Mouse (Mus musculus): Measurements from ENCODE around the gene Slc12a8.
A peak's percentile ranks its signal among the peaks of the same experiment; 100 is the strongest.

Gene Slc12a8

GRCm38 (mm10) chr16:33675151-33675847 lies 158.2 kb downstream of the Slc12a8 start:
- DNase-seq (ENCODE audit: low spot score), result no peak

GRCm38 (mm10) chr16:33675848-33676184 lies 158.7 kb downstream of the Slc12a8 start:
- DNase-seq (ENCODE audit: low spot score), result no peak

DNA sequence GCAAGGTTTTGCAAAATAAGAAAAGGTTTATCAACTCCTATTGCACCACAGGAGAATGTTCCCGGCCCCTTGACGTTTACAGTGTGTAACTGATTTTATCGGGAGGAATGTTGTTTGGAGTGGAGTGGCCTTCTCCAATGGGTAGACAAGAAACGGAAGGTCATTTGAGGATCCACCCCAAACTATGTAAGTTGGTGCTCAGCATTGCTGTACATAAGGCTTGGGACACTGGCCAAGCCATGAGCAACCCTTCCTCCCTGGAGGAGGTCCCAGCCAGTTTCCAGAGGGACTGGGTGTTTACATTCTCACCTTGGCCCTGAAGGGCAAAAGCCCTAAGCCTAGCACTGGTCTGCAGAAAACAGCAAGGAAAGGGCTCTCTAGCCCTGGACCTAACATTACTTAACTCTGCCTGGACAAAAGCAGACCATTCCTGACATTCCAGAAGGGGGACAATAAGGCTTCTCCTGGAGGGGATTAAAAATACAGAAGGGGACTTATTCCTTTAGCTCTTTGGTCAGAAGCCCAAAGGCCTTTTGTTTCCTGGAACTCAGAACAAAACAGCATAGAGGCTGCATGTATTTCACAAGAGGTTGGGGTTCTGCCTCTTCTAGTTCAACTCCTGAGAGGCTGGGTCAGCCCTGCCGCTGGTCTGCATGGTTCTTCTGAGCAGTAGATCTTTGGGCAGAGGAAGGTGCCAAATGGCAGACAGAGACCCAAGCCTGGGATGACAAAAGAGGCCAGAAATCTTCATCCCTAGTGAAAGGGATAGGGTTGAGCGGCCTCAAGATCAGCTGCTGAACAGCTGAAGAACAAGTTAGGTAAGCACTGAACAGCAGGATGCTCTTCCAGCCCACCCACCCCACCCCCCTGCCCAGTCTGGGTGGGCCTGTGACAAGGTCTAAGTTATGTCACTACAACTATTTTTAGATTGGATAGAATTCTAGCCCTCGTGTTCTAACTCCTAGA lies 159.5 kb downstream of the Slc12a8 start:
- no peak for DNase-seq (ENCODE audit: low spot score)

DNA sequence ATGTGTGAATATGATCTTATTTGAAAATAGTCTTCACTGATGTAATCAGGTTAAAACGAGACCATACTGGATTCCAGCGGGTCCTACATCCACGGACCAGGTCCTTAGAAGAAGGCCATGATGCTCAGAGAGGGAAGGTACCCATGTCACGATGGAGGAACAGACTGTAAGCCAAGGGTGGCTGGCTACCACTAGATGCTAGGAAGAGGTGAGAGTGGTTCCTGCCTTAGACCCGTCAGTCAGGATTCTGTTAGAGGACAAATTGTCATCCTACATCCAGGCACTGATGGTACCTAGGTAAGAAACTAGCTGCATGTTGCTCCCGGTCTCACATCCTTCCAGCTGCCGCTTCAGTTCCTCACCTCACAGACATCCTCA lies 160.2 kb downstream of the Slc12a8 start:
- DNase-seq (ENCODE audit: low spot score), result no peak

- no peak for DNase-seq (ENCODE audit: low spot score)
Measured at GRCm38 (mm10) chr16:33677901-33678300, 160.8 kb downstream of the Slc12a8 start.

GRCm38 (mm10) chr16:33680271-33680670 lies 163.1 kb downstream of the Slc12a8 start:
- DNase-seq (ENCODE audit: low spot score), result no peak

- DNase-seq (ENCODE audit: low spot score), result no peak
Measured at GRCm38 (mm10) chr16:33680816-33681215, 163.7 kb downstream of the Slc12a8 start.

- no peak for DNase-seq (ENCODE audit: low spot score)
Measured at GRCm38 (mm10) chr16:33681661-33682060, 164.5 kb downstream of the Slc12a8 start.

- no peak for DNase-seq (ENCODE audit: low spot score)
Measured at GRCm38 (mm10) chr16:33682651-33683050, 165.5 kb downstream of the Slc12a8 start.

GRCm38 (mm10) chr16:33683206-33684161 lies 166.4 kb downstream of the Slc12a8 start:
- no peak for DNase-seq (ENCODE audit: low spot score)

GRCm38 (mm10) chr16:33684162-33684702 lies 167.1 kb downstream of the Slc12a8 start, which contains the start of gene Heg1:
Gene Heg1, plus strand, starts transcription at chr16:33684370.
- peak; percentile 54 for DNase-seq (ENCODE audit: low spot score)

DNA sequence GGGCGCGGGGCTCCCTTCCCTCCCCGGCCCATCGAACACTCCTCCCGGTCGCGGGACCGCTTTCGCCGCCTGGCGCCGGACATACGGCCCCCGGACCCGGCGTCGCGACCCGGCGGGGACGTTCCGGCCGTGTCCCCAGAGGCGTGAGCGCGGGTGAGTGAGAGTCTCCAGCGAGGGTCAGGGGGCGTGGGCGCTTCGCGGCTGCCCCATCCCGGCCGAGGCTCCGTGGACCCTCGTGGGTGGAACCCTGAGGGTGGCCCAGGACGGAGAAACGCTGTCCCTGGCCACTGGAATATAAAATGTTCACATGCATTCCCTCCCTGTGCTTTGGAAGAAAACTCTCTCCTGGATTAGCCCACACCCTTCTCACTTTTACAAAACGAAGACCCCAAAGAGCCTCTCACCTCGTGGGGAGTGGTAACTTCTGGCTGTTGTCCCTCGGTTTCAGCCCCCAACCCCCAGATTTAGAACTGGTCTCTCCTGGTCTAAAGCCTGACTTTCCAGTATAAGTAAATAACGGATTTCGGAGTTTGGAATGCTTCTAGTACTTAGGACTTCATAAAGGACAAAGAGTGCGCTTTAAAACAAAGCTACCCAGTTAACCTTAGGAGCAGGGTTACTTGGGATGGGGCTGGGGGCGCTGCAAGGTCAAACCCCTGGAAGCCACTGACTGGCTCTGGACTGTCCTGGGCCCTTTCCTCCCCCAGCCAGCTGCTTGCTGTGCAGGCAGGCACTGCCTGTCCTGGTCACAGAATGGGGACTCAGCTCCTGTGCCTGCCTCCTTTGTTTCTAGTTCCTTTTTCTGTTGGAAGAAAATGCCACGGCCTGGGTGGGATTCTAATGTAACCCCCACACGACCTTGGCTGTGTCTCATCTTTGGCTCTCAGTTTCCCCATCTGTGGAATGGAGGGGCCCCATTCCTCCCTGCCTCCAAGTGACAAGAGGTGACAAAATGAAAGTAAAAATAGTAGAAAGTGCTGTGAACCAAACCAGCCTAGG lies 167.9 kb downstream of the Slc12a8 start:
- DNase-seq (ENCODE audit: low spot score), result peak; percentile 19

GRCm38 (mm10) chr16:33686056-33686455 lies 168.9 kb downstream of the Slc12a8 start:
- DNase-seq (ENCODE audit: low spot score), result no peak

DNA sequence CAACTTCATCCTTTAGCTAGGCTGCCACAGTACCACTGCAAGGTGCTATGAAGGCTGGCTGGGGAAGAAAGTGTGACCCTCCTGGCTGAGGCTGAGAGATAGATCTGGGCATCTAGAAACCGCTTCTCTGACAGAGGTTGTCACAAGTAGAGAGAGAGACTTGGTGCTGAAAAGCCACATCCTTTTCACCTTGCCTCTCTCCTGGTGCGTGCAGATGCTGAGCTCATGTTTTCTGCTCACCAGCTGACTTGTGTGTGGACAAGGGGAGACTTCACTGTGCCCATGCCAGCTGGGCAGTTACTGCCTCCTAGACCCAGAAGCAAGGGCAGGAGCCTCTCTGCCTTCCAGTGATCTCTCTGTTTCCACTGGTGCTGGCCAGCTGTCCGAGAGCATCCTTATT lies 170.6 kb downstream of the Slc12a8 start:
- DNase-seq (ENCODE audit: low spot score), result no peak

- no peak for DNase-seq (ENCODE audit: low spot score)
Measured at GRCm38 (mm10) chr16:33690975-33691747, 174.0 kb downstream of the Slc12a8 start.

GRCm38 (mm10) chr16:33693553-33693952 lies 176.4 kb downstream of the Slc12a8 start:
- DNase-seq (ENCODE audit: low spot score), result no peak

- DNase-seq (ENCODE audit: low spot score), result no peak
Measured at GRCm38 (mm10) chr16:33696811-33697575, 179.9 kb downstream of the Slc12a8 start.

GRCm38 (mm10) chr16:33697576-33698276 lies 180.6 kb downstream of the Slc12a8 start:
- DNase-seq (ENCODE audit: low spot score), result no peak
